Mouse (Mus musculus): ENCODE results near the gene Shkbp1. TPM values are rescaled to one million over a fixed set of nuclear protein-coding genes. Genes with fewer than 3 reads are reported as not detected.

Gene Shkbp1
- total and polyA plus RNA-seq, 3 experiments: 24.2 to 77.0 TPM; not detected in 1

GRCm38 (mm10) chr7:27379836-27380235 lies 24.0 kb upstream of the Shkbp1 start:
- peaks cover 0 to 14% of the 10 kb centered on the region in 2 experiments; a peak in 2 of 4 replicates for H3K4me1 ChIP-seq (ENCODE audit: control insufficient read depth in 1 of 2, insufficient read depth in 2 of 2, low read length in 2 of 2)
- H3K79me2 ChIP-seq (ENCODE audit: control insufficient read depth, insufficient read depth, low read length, poor library complexity): no peaks in the 10 kb centered on the region
- DNase-seq (ENCODE audit: low read depth, low spot score): no peak
- H3K9me3 ChIP-seq (replicated peaks; ENCODE audit: insufficient read depth, low read length): no peaks in the 10 kb centered on the region
- H3K36me3 ChIP-seq (ENCODE audit: control insufficient read depth in 1 of 2, insufficient read depth in 2 of 2, low read length in 2 of 2): peaks cover 0 to 12% of the 10 kb centered on the region in 2 experiments; a peak in 2 of 4 replicates
- TF ChIP-seq MYC (IDR thresholded peaks at IDR 0.05; ENCODE audit: low read depth, low read length) (no peak), EP300 (IDR thresholded peaks at IDR 0.05; ENCODE audit: low read depth in 1 of 2, low read length in 2 of 2) (no peak), MEF2A (IDR thresholded peaks at IDR 0.05; ENCODE audit: extremely low read depth, insufficient replicate concordance, low read depth, low read length, poor library complexity, severe bottlenecking) (no peak), MYB (IDR thresholded peaks at IDR 0.05; ENCODE audit: low read depth, low read length) (no peak), ZMIZ1 (IDR thresholded peaks at IDR 0.05; ENCODE audit: low read depth, low read length) (no peak), ZC3H11A (IDR thresholded peaks at IDR 0.05; ENCODE audit: low read depth, low read length) (no peak), SMC3 (IDR thresholded peaks at IDR 0.05; ENCODE audit: low read depth, low read length) (no peak), USF1 (IDR thresholded peaks at IDR 0.05; ENCODE audit: low read depth, low read length) (no peak), MXI1 (IDR thresholded peaks at IDR 0.05; ENCODE audit: low read depth, low read length) (no peak), NRF1 (IDR thresholded peaks at IDR 0.05; ENCODE audit: insufficient read depth, low read depth, low read length, poor library complexity, severe bottlenecking) (no peak), TCF12 (IDR thresholded peaks at IDR 0.05; ENCODE audit: low read depth, low read length) (no peak), MAZ (IDR thresholded peaks at IDR 0.05; ENCODE audit: low read depth, low read length) (no peak), USF2 (IDR thresholded peaks at IDR 0.05; ENCODE audit: borderline replicate concordance in 1 of 2, insufficient read depth in 1 of 2, low read depth in 1 of 2, low read length in 2 of 2) (no peak), TBP (IDR thresholded peaks at IDR 0.05; ENCODE audit: low read depth, low read length) (no peak)
- no peak overlapping the region for H3K9ac ChIP-seq (ENCODE audit: control insufficient read depth, low read depth, low read length, poor library complexity, severe bottlenecking)
- no peak overlapping the region for H3K27ac ChIP-seq (ENCODE audit: control insufficient read depth, low read depth, low read length)
- H3K4me3 ChIP-seq (ENCODE audit: control insufficient read depth in 1 of 2, insufficient read depth in 1 of 2, low read depth in 2 of 2, low read length in 2 of 2): no peak overlapping the region
- no peaks in the 10 kb centered on the region; a peak in 1 of 4 replicates for H3K27me3 ChIP-seq (ENCODE audit: control insufficient read depth in 1 of 2, insufficient read depth in 2 of 2, low read length in 2 of 2)

- H3K9me3 ChIP-seq (replicated peaks; ENCODE audit: insufficient read depth, low read length): no peaks in the 10 kb centered on the region
- DNase-seq (ENCODE audit: low read depth, low spot score): peak; percentile 72
- no peaks in the 10 kb centered on the region for H3K79me2 ChIP-seq (ENCODE audit: control insufficient read depth, insufficient read depth, low read length, poor library complexity)
- H3K36me3 ChIP-seq (ENCODE audit: control insufficient read depth in 1 of 2, insufficient read depth in 2 of 2, low read length in 2 of 2): peaks cover 0 to 5% of the 10 kb centered on the region in 2 experiments; a peak in 2 of 4 replicates
- H3K4me3 ChIP-seq (ENCODE audit: control insufficient read depth in 1 of 2, insufficient read depth in 1 of 2, low read depth in 2 of 2, low read length in 2 of 2): no peak overlapping the region
- no peaks in the 10 kb centered on the region; a peak in 1 of 4 replicates for H3K27me3 ChIP-seq (ENCODE audit: control insufficient read depth in 1 of 2, insufficient read depth in 2 of 2, low read length in 2 of 2)
- TF ChIP-seq POLR2AphosphoS2 (IDR thresholded peaks at IDR 0.05; ENCODE audit: low read length) (no peak), CTCF (IDR thresholded peaks at IDR 0.05 in 2 of 3, conservative IDR thresholded peaks at IDR 0.05 in 1 of 3; ENCODE audit: control insufficient read depth in 1 of 3, insufficient read depth in 1 of 3, low read depth in 2 of 3, low read length in 3 of 3, poor library complexity in 1 of 3, severe bottlenecking in 1 of 3) (peak; percentile 58 to 69 (median 66)), RAD21 (IDR thresholded peaks at IDR 0.05; ENCODE audit: low read depth, low read length) (peak; percentile 22), USF1 (IDR thresholded peaks at IDR 0.05; ENCODE audit: low read depth, low read length) (no peak), SMC3 (IDR thresholded peaks at IDR 0.05; ENCODE audit: low read depth, low read length) (no peak; the same call in 1 of the 2 replicates), GABPA (IDR thresholded peaks at IDR 0.05; ENCODE audit: low read depth, low read length) (no peak), ELF1 (IDR thresholded peaks at IDR 0.05; ENCODE audit: low read depth, low read length) (no peak), JUND (IDR thresholded peaks at IDR 0.05; ENCODE audit: low read depth, low read length) (no peak), TCF12 (IDR thresholded peaks at IDR 0.05; ENCODE audit: low read depth, low read length) (no peak), NELFE (IDR thresholded peaks at IDR 0.05; ENCODE audit: low read depth, low read length) (no peak), ZC3H11A (IDR thresholded peaks at IDR 0.05; ENCODE audit: low read depth, low read length) (no peak), RCOR1 (IDR thresholded peaks at IDR 0.05; ENCODE audit: low read depth, low read length) (no peak), BHLHE40 (IDR thresholded peaks at IDR 0.05; ENCODE audit: borderline replicate concordance, low read depth, low read length) (no peak)
- no peak overlapping the region for H3K27ac ChIP-seq (ENCODE audit: control insufficient read depth, low read depth, low read length)
- H3K9ac ChIP-seq (ENCODE audit: control insufficient read depth, low read depth, low read length, poor library complexity, severe bottlenecking): no peak overlapping the region
- peaks cover 0 to 3% of the 10 kb centered on the region in 2 experiments; a peak in 2 of 4 replicates for H3K4me1 ChIP-seq (ENCODE audit: control insufficient read depth in 1 of 2, insufficient read depth in 2 of 2, low read length in 2 of 2)
Observed at GRCm38 (mm10) chr7:27378431-27378830, 22.6 kb upstream of the Shkbp1 start.

All from MEL (cell line).